Mouse (Mus musculus): ENCODE measurements around the gene Tmem266.

GRCm38 (mm10) chr9:55355270-55355834, 28.6 kb downstream of the Tmem266 start:
- TF ChIP-seq CTCF (IDR thresholded peaks at IDR 0.05; ENCODE audit: control insufficient read depth, insufficient read depth, insufficient replicate concordance, low read depth, low read length) (no peak), POLR2A (IDR thresholded peaks at IDR 0.05; ENCODE audit: control insufficient read depth, low read depth, low read length) (no peak)
